ENCODE assay signal across 10 mouse cellular contexts in genomic region chr4:148154982-148155381, GRCm38 (mm10). TPM values are rescaled to one million over a fixed set of nuclear protein-coding genes. Genes with fewer than 3 reads are reported as not detected.
DNase-seq lines count a peak whose midpoint lies in the region; ATAC-seq and TF ChIP-seq lines count a peak whose summit lies in the region.
"Had no signal": no experiment of that assay in that cellular context is flagged by ENCODE, and none has a peak within 500 bp of the region (broad histone marks: within the 10 kb centered on the region; RNA-seq: fewer than 3 reads in every experiment).

No protein-coding gene starts in this region.

- no peak overlapping the region for H3K9ac ChIP-seq in hindbrain, embryonic 11.5 days (ENCODE audit: low read depth, low read length)
- H3K9ac ChIP-seq in midbrain, embryonic 14.5 days (replicated peaks; ENCODE audit: low read length), result no peak overlapping the region
- no peak overlapping the region for H3K9ac ChIP-seq in midbrain, embryonic 16.5 days (ENCODE audit: low read depth, low read length)
- H3K9ac ChIP-seq in intestine, embryonic 16.5 days (ENCODE audit: low read depth, low read length), result no peak overlapping the region
- H3K9ac ChIP-seq: forebrain, embryonic 15.5 days; midbrain, embryonic 12.5 days had no signal

- H3K4me1 ChIP-seq in hindbrain, embryonic 11.5 days (replicated peaks; ENCODE audit: control insufficient read depth, insufficient read depth, low read length), result peaks cover 6% of the 10 kb centered on the region
- peaks cover 52% of the 10 kb centered on the region for H3K4me1 ChIP-seq in hindbrain, embryonic 10.5 days (replicated peaks)
- peaks cover 13% of the 10 kb centered on the region for H3K4me1 ChIP-seq in midbrain, embryonic 14.5 days (ENCODE audit: control insufficient read depth, insufficient read depth, low read length)
- peaks cover 16% of the 10 kb centered on the region for H3K4me1 ChIP-seq in midbrain, embryonic 16.5 days (ENCODE audit: control insufficient read depth, insufficient read depth, low read length)
- H3K4me1 ChIP-seq in intestine, embryonic 16.5 days (ENCODE audit: control insufficient read depth, insufficient read depth, low read length), result peaks cover 8% of the 10 kb centered on the region; the same call in 1 of the 2 replicates

- peak; percentile 58; the same call in 1 of the 2 replicates for TF ChIP-seq CTCF in brain, embryonic 14.5 days (IDR thresholded peaks at IDR 0.05; ENCODE audit: borderline replicate concordance, extremely low read depth, insufficient read depth, insufficient read length)

- H3K27me3 ChIP-seq in hindbrain, embryonic 11.5 days (ENCODE audit: control insufficient read depth, insufficient read depth, low read length), result no peaks in the 10 kb centered on the region
- peaks cover 7% of the 10 kb centered on the region for H3K27me3 ChIP-seq in hindbrain, embryonic 10.5 days (ENCODE audit: insufficient read depth, poor library complexity, severe bottlenecking)
- no peaks in the 10 kb centered on the region for H3K27me3 ChIP-seq in midbrain, embryonic 14.5 days (ENCODE audit: control insufficient read depth, insufficient read depth, low read length)
- H3K27me3 ChIP-seq in midbrain, embryonic 16.5 days (ENCODE audit: control insufficient read depth, insufficient read depth, low read depth, low read length), result no peaks in the 10 kb centered on the region
- 0 out of 2 replicates have a peak, but pooled peaks cover 4% of the 10 kb centered on the region for H3K27me3 ChIP-seq in intestine, embryonic 16.5 days (replicated peaks; ENCODE audit: control insufficient read depth, insufficient read depth, low read length)
- H3K27me3 ChIP-seq: forebrain, embryonic 15.5 days; midbrain, embryonic 12.5 days had no signal

- H3K4me3 ChIP-seq in hindbrain, embryonic 11.5 days (ENCODE audit: low read depth, low read length), result no peak overlapping the region
- H3K4me3 ChIP-seq in hindbrain, embryonic 10.5 days, result no peak overlapping the region
- H3K4me3 ChIP-seq in midbrain, embryonic 14.5 days (replicated peaks; ENCODE audit: low read depth, low read length), result no peak overlapping the region
- no peak overlapping the region for H3K4me3 ChIP-seq in midbrain, embryonic 16.5 days (ENCODE audit: low read depth, low read length)
- H3K4me3 ChIP-seq in intestine, embryonic 16.5 days (ENCODE audit: low read length), result no peak overlapping the region
- H3K4me3 ChIP-seq: forebrain, embryonic 15.5 days; midbrain, embryonic 12.5 days had no signal

- no peak overlapping the region for H3K27ac ChIP-seq in hindbrain, embryonic 11.5 days (ENCODE audit: low read depth, low read length)
- H3K27ac ChIP-seq in hindbrain, embryonic 10.5 days, result no peak overlapping the region
- no peak overlapping the region for H3K27ac ChIP-seq in midbrain, embryonic 14.5 days (replicated peaks; ENCODE audit: low read depth, low read length)
- H3K27ac ChIP-seq in midbrain, embryonic 16.5 days (ENCODE audit: low read length), result no peak overlapping the region
- H3K27ac ChIP-seq in intestine, embryonic 16.5 days (ENCODE audit: low read length), result no peak overlapping the region
- H3K27ac ChIP-seq: forebrain, embryonic 15.5 days; midbrain, embryonic 12.5 days had no signal

- 67% methylated on average over 3 of the region's 3 CpGs for WGBS in hindbrain, embryonic 11.5 days
- 70% methylated on average over 3 of the region's 3 CpGs for whole genome bisulfite sequencing in hindbrain, embryonic 10.5 days
- WGBS in midbrain, embryonic 14.5 days, result 59% methylated on average over 3 of the region's 3 CpGs
- 50% methylated on average over 3 of the region's 3 CpGs for WGBS in midbrain, embryonic 16.5 days
- 62% methylated on average over 3 of the region's 3 CpGs for WGBS in intestine, embryonic 16.5 days

- no peak for ATAC-seq in hindbrain, embryonic 11.5 days (ENCODE audit: low FRiP score)
- ATAC-seq in midbrain, embryonic 14.5 days (ENCODE audit: low FRiP score, low TSS enrichment), result no peak
- no peak for ATAC-seq in midbrain, embryonic 16.5 days
- no peak for ATAC-seq in intestine, embryonic 16.5 days
- ATAC-seq: forebrain, embryonic 15.5 days had no signal

- peak; percentile 76 for DNase-seq in hindbrain, embryonic 11.5 days (ENCODE audit: low spot score)
- no peak for DNase-seq in hindbrain, embryonic 10.5 days (ENCODE audit: low spot score)
- peak; percentile 87 for DNase-seq in midbrain, embryonic 14.5 days
- peak; percentile 66 for DNase-seq in brain, embryonic 14.5 days (ENCODE audit: low read depth)
- DNase-seq in naive thymus-derived CD4-positive, alpha-beta T cell, adult 2 months (ENCODE audit: low read depth), result peak; percentile 71
- DNase-seq in frontal cortex, postnatal 10 days (ENCODE audit: low spot score in 2 of 2), result no peak

- TF ChIP-seq POLR2A in brain, embryonic 14.5 days (IDR thresholded peaks at IDR 0.05; ENCODE audit: borderline replicate concordance, extremely low read depth, insufficient read depth, insufficient read length, poor library complexity, severe bottlenecking), result no peak

- no peaks in the 10 kb centered on the region for H3K9me3 ChIP-seq in hindbrain, embryonic 11.5 days (ENCODE audit: control insufficient read depth, low read length)
- no peaks in the 10 kb centered on the region for H3K9me3 ChIP-seq in hindbrain, embryonic 10.5 days
- H3K9me3 ChIP-seq in midbrain, embryonic 14.5 days (ENCODE audit: control insufficient read depth, low read length), result no peaks in the 10 kb centered on the region
- no peaks in the 10 kb centered on the region for H3K9me3 ChIP-seq in midbrain, embryonic 16.5 days (replicated peaks; ENCODE audit: control insufficient read depth, low read length, poor library complexity, severe bottlenecking)
- no peaks in the 10 kb centered on the region for H3K9me3 ChIP-seq in intestine, embryonic 16.5 days (ENCODE audit: control insufficient read depth, low read length)
- H3K9me3 ChIP-seq: forebrain, embryonic 15.5 days; midbrain, embryonic 12.5 days had no signal

- H3K4me2 ChIP-seq in hindbrain, embryonic 11.5 days (replicated peaks; ENCODE audit: low read depth, low read length), result no peak overlapping the region
- no peak overlapping the region for H3K4me2 ChIP-seq in midbrain, embryonic 14.5 days (ENCODE audit: low read length)
- no peak overlapping the region for H3K4me2 ChIP-seq in midbrain, embryonic 16.5 days (ENCODE audit: low read length)
- no peak overlapping the region for H3K4me2 ChIP-seq in intestine, embryonic 16.5 days (ENCODE audit: low read depth, low read length)
- H3K4me2 ChIP-seq: forebrain, embryonic 15.5 days; midbrain, embryonic 12.5 days had no signal

- H3K36me3 ChIP-seq in hindbrain, embryonic 11.5 days (ENCODE audit: control insufficient read depth, insufficient read depth, low read length), result peaks cover 5% of the 10 kb centered on the region; the same call in 1 of the 2 replicates
- H3K36me3 ChIP-seq in hindbrain, embryonic 10.5 days, result peaks cover 63% of the 10 kb centered on the region
- peaks cover 58% of the 10 kb centered on the region for H3K36me3 ChIP-seq in midbrain, embryonic 14.5 days (ENCODE audit: control insufficient read depth, insufficient read depth, low read length)
- peaks cover 18% of the 10 kb centered on the region for H3K36me3 ChIP-seq in midbrain, embryonic 16.5 days (ENCODE audit: control insufficient read depth, insufficient read depth, low read length)
- peaks cover 3% of the 10 kb centered on the region; the same call in 1 of the 2 replicates for H3K36me3 ChIP-seq in intestine, embryonic 16.5 days (ENCODE audit: control insufficient read depth, insufficient read depth, low read length)

RNA-seq across cellular contexts. Expression of gene Fbxo6, which starts 3.0 kb away (rescaled TPM):
- polyA plus RNA-seq in hindbrain, embryonic 11.5 days (2014; fragmentation: Nextera tagmentation; extraction: Ambion mirVana), result 14.6 and 15.5 TPM in 2 replicates
- 11.0 and 15.6 TPM in 2 replicates for polyA plus RNA-seq in hindbrain, embryonic 10.5 days (2016; fragmentation: Nextera tagmentation; extraction: Ambion mirVana)
- polyA plus RNA-seq in midbrain, embryonic 14.5 days (2014; fragmentation: Nextera tagmentation; extraction: Ambion mirVana), result 18.7 and 22.8 TPM in 2 replicates
- 18.5 and 23.8 TPM in 2 replicates for polyA plus RNA-seq in midbrain, embryonic 16.5 days (2015; fragmentation: Nextera tagmentation; extraction: Ambion mirVana)
- polyA plus RNA-seq in brain, embryonic 14.5 days (2012; rRNA removed), result 18.1 and 25.3 TPM in 2 replicates
- 22.7 and 23.8 TPM in 2 replicates for polyA plus RNA-seq in intestine, embryonic 16.5 days (2015; fragmentation: Nextera tagmentation; extraction: Ambion mirVana)

RNA-seq across cellular contexts. Expression of gene Fbxo44, which starts 5.3 kb away (rescaled TPM):
- polyA plus RNA-seq in hindbrain, embryonic 11.5 days (2014; fragmentation: Nextera tagmentation; extraction: Ambion mirVana), result 82.2 and 82.5 TPM in 2 replicates
- polyA plus RNA-seq in hindbrain, embryonic 10.5 days (2016; fragmentation: Nextera tagmentation; extraction: Ambion mirVana), result 48.0 and 86.5 TPM in 2 replicates
- 102 and 106 TPM in 2 replicates for polyA plus RNA-seq in midbrain, embryonic 14.5 days (2014; fragmentation: Nextera tagmentation; extraction: Ambion mirVana)
- polyA plus RNA-seq in midbrain, embryonic 16.5 days (2015; fragmentation: Nextera tagmentation; extraction: Ambion mirVana), result 90.1 and 102 TPM in 2 replicates
- 122 and 144 TPM in 2 replicates for polyA plus RNA-seq in brain, embryonic 14.5 days (2012; rRNA removed)
- polyA plus RNA-seq in intestine, embryonic 16.5 days (2015; fragmentation: Nextera tagmentation; extraction: Ambion mirVana), result 6.8 and 7.3 TPM in 2 replicates

RNA-seq across cellular contexts. Expression of gene Fbxo2, which starts 5.4 kb away (rescaled TPM):
- 3.0 and 3.2 TPM in 2 replicates for polyA plus RNA-seq in hindbrain, embryonic 11.5 days (2014; fragmentation: Nextera tagmentation; extraction: Ambion mirVana)
- polyA plus RNA-seq in hindbrain, embryonic 10.5 days (2016; fragmentation: Nextera tagmentation; extraction: Ambion mirVana), result 3.3 and 4.6 TPM in 2 replicates
- polyA plus RNA-seq in midbrain, embryonic 14.5 days (2014; fragmentation: Nextera tagmentation; extraction: Ambion mirVana), result 3.2 and 4.0 TPM in 2 replicates
- 5.6 and 9.4 TPM in 2 replicates for polyA plus RNA-seq in midbrain, embryonic 16.5 days (2015; fragmentation: Nextera tagmentation; extraction: Ambion mirVana)
- polyA plus RNA-seq in brain, embryonic 14.5 days (2012; rRNA removed), result 2.6 and 5.1 TPM in 2 replicates
- polyA plus RNA-seq in intestine, embryonic 16.5 days (2015; fragmentation: Nextera tagmentation; extraction: Ambion mirVana), result 0.34 and 0.64 TPM in 2 replicates

RNA-seq across cellular contexts. Expression of gene Draxin, which starts 24.5 kb away (rescaled TPM):
- 12.8 and 13.8 TPM in 2 replicates for polyA plus RNA-seq in hindbrain, embryonic 11.5 days (2014; fragmentation: Nextera tagmentation; extraction: Ambion mirVana)
- 6.5 and 13.1 TPM in 2 replicates for polyA plus RNA-seq in hindbrain, embryonic 10.5 days (2016; fragmentation: Nextera tagmentation; extraction: Ambion mirVana)
- 21.8 and 24.7 TPM in 2 replicates for polyA plus RNA-seq in midbrain, embryonic 14.5 days (2014; fragmentation: Nextera tagmentation; extraction: Ambion mirVana)
- polyA plus RNA-seq in midbrain, embryonic 16.5 days (2015; fragmentation: Nextera tagmentation; extraction: Ambion mirVana), result 11.8 and 11.9 TPM in 2 replicates
- 54.9 and 73.0 TPM in 2 replicates for polyA plus RNA-seq in brain, embryonic 14.5 days (2012; rRNA removed)
- polyA plus RNA-seq in intestine, embryonic 16.5 days (2015; fragmentation: Nextera tagmentation; extraction: Ambion mirVana), result 0.06 and 0.07 TPM in 2 replicates

RNA-seq across cellular contexts. Expression of gene Mad2l2, which starts 24.8 kb away (rescaled TPM):
- polyA plus RNA-seq in hindbrain, embryonic 11.5 days (2014; fragmentation: Nextera tagmentation; extraction: Ambion mirVana), result 82.5 and 88.2 TPM in 2 replicates
- 74.3 and 86.9 TPM in 2 replicates for polyA plus RNA-seq in hindbrain, embryonic 10.5 days (2016; fragmentation: Nextera tagmentation; extraction: Ambion mirVana)
- 122 and 133 TPM in 2 replicates for polyA plus RNA-seq in midbrain, embryonic 14.5 days (2014; fragmentation: Nextera tagmentation; extraction: Ambion mirVana)
- polyA plus RNA-seq in midbrain, embryonic 16.5 days (2015; fragmentation: Nextera tagmentation; extraction: Ambion mirVana), result 98.2 and 100 TPM in 2 replicates
- 111 and 132 TPM in 2 replicates for polyA plus RNA-seq in brain, embryonic 14.5 days (2012; rRNA removed)
- polyA plus RNA-seq in intestine, embryonic 16.5 days (2015; fragmentation: Nextera tagmentation; extraction: Ambion mirVana), result 29.3 and 30.1 TPM in 2 replicates

Comparison
In these comparisons a context has a peak if more than half of its experiments do, and no peak if none do; other contexts are left out.
1. DNase-seq: peak in hindbrain, embryonic 11.5 days (single experiment), midbrain, embryonic 14.5 days (single experiment), brain, embryonic 14.5 days (single experiment) and naive thymus-derived CD4-positive, alpha-beta T cell, adult 2 months (single experiment); none in hindbrain, embryonic 10.5 days (single experiment) and frontal cortex, postnatal 10 days (0 of 2).